Mouse (Mus musculus): ENCODE measurements around the gene Fam71f1.
"Not testable (repeated sequence)": the region's sequence is repeated elsewhere in the genome, so short reads cannot be mapped to it uniquely, and the experiment has no call there.

Fam71f1 gene

DNA sequence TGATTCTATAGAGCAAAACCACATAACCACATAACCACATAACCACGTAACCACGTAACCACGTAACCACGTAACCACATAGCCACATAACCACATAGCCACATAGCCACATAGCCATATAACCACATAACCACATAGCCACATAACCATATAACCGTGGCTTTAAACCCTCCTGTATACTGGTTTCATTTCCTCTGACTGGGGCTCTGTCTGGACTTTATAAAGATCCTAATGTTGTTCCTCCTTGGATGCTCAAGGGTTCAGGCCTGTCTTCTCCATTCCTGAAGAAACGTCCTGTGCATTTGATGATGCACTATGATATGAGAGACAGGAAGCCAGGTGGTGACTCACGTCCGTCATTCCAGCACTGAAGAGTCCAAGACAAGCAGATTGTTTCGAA lies 8.0 kb downstream of the Fam71f1 start:
- DNase-seq (ENCODE audit: low read depth), result no peak

DNA sequence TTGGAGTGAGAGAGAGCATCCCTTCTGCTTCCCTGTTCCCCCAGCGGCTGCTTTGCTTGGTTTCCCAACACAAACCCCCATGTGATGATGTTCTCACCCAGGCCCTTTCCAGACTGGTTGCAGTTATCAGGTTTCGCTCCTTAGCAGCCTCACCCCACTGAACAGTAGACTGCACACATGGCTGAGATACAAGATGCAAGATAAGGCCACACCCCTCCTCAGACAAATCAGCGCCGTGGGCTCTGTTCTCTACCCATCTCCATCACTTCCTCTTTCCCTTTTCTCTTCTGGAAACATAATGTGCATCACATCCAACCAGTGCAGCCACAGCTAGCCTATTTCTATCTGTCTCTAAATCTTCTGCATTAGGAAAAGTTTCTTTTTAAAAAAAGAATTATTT lies 10.6 kb downstream of the Fam71f1 start:
- DNase-seq (ENCODE audit: low read depth), result no peak

DNA sequence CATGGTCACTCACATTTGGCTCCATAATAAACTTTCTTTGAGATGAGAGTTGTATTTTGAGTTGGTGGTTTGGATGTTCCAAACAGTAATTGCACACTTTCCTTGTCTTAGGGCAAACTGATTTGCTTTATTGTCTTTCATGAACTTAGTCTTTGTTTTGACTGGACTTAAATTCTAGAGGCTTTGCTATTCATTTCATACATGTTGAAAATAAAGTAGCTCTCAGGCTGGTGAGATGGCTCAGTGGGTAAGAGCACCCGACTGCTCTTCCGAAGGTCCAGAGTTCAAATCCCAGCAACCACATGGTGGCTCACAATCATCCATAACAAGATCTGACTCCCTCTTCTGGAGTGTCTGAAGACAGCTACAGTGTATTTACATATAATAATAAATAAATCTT lies 27.6 kb downstream of the Fam71f1 start:
- DNase-seq (ENCODE audit: low read depth), result not testable (repeated sequence)

DNA sequence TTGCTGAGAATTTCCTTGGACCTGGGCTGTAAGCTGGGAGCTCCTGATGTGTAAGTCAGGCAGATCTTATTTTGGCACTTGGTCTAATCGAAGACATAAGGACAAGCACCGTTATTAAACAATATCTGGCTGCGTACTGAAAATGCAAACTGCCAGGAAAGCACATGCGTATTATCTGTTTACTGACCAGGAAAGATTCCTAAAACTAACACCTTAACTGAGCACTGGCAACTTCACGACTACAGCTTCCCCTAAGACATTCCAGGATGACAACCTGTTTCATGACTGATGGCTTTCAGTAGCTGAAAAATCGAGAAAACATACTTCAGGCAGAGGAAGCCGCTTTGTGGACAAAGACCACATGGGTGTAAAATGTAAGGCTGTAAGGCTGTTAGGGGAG lies 28.2 kb downstream of the Fam71f1 start:
- DNase-seq (ENCODE audit: low read depth), result no peak

DNA sequence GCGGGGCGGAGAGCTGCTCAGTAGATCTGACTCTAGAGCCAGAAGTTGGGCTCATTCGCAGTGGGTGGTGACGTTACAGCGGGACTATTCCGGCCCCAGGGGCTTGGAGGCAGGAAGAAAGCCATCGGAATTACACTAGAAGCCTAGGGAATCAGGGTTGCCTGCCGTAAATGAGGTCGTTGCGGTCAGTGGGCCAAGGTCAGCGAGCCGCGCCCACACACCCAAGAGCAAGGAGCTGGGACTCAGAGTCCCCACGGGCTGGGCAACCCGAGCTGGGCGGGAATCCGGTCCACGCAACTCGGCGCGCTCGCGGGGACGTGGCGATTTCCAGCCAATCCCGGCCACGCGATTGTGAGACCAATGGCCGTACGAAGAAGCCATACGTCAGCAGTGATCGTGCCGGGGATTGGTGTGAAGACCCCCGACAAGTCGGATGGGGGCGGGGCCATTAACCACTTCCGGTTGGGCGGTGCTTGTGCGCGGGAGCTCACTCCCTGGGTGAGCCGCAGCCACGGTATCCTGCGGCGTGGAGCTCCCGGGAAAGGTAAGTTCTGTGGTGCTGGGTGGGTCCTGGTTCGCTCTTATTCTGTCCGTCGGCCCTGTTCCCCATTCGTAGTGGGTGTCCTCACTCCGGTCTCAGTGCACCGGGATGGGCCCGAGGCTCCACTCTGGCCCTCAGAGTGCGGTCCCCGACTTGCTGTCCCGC lies 28.9 kb downstream of the Fam71f1 start, which contains the start of gene Calu:
TSS of gene Calu (plus strand) at position 405 of the 706 bp plus-strand sequence.
- DNase-seq (ENCODE audit: low read depth), result peak; percentile 98

DNA sequence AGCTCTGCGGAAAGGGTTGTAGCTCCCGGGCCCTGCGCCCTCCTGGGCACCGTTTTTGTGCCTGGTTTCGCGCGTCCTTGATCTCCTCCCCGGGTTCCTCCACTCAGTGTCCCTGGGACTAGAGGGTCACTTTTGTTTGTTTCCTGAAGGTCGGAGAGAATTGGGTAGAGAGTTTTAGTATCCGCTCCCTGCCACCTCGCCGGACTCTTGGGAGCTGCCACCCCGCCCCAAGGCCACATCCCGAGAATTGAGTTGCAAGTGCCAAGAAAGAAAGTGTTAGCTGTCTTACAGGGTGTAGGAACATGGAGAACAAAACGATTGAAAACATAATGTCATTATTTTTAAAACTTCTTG lies 29.4 kb downstream of the Fam71f1 start:
- DNase-seq (ENCODE audit: low read depth), result peak; percentile 24

DNA sequence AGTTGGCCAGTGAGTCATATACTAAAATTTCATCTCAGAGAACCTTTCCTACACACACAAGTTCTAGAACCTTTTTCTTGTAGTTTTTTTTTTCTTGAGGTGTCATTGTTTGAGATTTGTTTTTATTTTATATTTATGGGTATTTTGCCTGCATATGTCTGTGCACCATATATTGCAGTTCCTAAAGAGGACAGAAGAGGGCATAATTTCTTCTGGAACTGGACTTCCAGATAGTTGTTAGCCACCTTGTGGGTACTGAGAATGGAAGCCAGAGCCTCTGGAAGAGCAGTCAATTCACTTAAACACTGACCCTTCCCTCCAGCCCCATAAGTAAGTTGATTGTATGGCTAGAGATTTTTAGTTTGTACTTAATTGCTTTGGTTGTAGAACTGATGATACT lies 32.7 kb downstream of the Fam71f1 start:
- no peak for DNase-seq (ENCODE audit: low read depth)

DNA sequence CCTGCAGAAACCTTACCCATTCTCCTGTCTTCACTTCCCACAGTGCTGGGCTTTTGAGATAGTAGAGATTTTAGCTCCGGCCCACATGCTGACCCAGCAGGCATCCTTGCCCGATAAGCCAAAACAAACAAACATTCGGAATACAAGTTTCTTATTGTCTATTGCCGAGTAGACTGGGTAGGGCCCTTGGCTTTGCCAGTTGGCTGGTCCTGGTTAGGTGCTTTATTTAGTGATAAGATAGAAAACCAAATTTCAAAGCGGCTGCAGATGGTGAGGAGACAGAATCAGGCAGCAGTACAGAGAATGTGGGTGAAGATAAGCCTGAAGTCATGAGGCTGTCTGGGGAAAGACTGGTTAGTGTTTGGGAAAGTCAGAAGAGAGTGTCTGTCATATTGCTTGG lies 33.9 kb downstream of the Fam71f1 start:
- peak; percentile 46 for DNase-seq (ENCODE audit: low read depth)

DNA sequence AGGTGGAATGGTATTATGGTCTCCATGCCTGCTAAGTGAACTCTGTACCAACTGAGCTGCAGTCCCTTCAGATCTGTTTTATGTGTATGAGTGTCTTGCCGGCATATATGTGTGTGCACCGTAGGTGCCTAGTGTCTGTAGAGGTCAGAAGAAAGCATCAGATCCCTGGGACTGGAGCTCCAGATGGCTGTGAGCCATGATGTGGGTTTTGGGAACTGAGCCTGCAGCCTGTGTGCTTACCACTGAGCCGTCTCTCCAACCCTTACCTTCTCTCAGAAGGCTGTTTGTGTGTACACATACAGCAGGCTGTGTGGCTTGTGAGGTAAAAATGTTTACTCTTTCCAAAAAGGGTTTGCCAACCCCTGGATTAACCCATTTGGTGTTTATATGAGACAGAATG lies 40.4 kb downstream of the Fam71f1 start:
- no peak for DNase-seq (ENCODE audit: low read depth)

DNA sequence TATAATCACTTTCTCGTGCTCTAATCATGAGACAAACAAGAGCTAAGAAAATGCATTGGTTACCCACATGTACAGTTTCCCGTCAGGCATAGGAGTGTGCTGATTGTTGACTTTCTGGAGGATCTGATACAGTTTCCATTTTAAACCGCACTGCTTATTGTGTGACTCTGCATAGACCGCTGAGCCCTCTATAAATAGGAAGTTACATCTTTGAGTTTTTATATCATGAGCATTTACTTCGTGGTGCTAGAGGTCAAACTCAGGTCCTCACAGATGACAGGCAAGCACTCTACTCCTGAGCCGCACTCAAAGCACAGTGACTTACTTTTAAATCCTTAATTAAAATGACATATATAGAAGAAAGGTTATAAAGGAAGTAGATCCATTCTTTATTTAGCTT lies 41.3 kb downstream of the Fam71f1 start:
- DNase-seq (ENCODE audit: low read depth), result no peak

DNA sequence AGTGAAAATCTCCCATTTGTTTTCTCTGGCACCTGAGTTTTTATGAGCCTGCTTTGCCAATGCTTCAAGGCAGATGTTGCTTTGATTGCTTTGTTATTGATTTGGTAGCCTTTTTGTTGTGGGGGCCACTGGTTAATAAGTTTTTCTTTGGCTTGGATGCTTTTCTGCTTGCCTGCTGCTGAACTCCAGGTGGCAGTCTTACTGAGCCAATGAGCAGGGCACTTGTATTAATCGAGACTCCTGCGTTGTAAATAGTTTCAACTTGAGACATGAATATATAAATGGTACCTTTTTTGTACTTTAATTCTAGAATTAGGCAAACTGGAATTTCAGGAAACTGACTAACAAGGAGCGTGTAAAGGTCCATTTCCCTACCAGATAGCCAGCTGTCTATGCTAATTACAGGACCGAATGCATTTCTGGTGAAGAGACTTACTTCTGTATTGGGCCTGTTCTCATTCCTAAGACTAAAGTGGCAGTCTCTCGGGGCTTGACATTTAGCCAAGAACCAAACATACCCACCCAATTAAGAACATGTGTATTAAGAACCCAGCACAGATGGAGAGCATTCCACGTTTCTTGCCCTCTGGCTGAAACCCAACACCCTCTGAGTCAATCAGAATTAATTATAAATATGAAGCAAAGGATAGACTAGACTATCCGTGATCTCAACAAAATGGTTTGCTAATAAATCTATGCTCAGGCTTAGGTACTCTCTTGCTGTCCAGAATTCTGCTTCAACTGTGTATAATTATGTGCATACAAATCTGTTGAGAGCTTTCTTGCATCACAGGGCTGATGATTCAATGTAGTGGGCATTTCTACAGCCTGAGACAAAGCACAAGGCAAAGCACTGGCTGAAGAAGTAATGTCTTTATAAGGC lies 43.5 kb downstream of the Fam71f1 start:
- DNase-seq (ENCODE audit: low read depth), result no peak

DNA sequence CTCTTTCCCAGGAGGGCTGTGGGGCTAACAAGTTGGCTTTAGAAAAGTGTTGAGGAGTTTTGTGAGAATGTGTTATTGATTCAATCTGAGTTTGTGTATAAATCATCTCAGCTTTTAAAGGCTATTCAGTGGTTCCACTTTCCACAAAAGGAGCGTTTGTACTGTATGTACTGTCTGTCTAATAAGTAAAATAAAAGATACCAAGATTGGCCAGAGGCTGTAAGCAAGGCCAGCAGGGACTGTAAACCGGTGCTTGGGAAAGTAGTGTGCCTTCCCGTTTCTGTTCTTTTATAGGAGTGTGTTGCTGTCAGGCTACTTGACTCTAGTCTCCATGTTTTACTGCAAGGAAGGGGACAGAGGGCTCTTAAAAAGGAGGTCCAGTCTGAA lies 44.2 kb downstream of the Fam71f1 start:
- no peak for DNase-seq (ENCODE audit: low read depth)

DNA sequence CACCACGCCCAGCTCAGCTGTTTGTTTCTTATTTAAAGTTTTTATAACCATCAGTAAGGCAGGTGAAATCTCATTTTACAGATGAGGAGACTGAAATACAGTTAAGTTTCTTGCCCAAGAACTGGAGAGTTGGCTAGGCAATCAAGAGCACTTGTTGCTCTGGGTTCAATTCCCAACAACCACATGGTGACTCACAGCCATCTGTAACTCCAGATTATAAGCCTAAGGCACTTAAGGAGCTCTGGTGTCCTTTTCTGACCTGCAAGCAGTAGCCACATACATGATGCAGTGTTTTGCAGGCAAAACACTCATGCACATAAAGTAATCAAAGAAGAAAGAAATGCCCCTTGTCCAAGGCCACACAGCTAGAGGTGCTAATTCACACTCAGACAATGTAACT lies 46.3 kb downstream of the Fam71f1 start:
- DNase-seq (ENCODE audit: low read depth), result no peak

DNA sequence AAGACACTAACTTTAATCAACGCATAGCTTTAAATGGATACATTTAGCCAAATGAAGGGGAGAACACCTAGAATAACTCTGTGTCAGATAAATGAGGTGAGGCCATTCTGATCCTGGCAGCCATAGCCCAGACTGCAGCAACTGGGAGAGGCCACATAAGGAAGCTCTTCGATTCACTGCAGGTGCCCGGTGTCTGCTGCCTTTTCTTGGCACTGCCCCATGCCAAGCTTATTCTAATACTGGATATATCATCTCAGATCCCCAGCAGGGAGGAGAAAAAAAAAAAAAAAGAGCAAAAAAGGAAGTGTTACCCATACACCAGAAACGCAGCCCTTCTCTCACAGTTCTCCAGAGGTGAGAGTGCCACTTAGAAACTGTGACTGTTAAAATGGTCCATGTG lies 58.4 kb downstream of the Fam71f1 start:
- no peak for DNase-seq (ENCODE audit: low read depth)

DNA sequence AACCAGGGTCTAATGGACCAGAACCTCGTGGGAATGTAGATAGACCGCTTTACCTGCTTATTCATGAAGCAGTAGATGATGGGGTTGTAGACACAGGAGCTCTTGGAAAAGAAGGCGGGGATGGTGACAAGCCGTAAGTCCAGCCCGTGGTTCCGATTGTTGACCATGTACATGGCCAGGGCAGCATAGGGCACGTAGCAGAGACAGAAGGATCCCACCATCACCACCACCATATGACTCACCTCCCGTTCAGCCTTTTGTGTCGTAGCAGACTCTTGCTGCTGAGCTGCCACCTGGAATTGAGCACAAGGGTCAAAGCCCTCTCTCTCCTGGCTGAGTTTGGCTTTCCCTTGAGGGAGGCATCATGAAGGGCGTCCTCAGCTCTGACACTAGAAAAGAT lies 59.7 kb downstream of the Fam71f1 start:
- no peak for DNase-seq (ENCODE audit: low read depth)

DNA sequence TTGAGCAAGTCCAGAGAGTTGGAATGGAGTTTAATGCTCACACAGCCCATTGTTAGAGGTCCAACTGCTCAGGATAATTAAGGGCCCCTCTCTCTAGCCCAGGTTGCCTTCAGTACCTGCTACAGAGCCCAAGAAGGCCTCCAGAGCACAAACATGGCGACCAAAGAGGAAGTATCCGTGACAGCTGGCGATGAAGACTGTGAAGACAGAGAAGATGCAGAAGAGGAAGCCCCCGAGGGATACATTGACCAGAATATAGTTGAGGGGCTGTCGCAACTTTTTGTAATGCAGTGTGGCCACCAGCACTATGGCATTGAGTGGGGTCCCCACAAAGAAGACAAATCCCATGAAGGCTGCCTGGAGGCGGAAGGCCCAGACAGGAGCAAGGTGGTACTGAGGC lies 61.0 kb downstream of the Fam71f1 start:
- DNase-seq (ENCODE audit: low read depth), result no peak

DNA sequence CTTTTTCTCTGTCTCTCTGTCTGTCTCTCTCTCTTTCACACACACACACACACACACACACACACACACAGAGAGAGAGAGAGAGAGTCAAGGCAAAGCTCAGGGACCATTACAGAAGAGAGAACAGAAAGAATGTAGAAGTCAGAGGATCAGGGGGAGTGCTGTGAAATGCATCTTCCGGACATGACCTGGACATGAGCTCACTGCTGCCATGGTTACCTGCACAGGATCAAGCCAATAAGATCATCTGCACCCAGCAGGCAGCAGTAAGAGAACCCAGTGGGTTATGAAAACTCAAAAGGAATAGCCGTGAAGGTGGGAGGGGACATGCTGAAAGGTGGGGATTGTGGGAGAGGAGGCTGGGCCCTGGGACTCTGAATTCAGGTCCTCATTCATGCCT lies 63.5 kb downstream of the Fam71f1 start:
- DNase-seq (ENCODE audit: low read depth), result no peak

Measured in c-Kit-positive CD71-positive TER-119-negative erythroid progenitor cells, embryonic 14.5 days (primary cell).